Mouse (Mus musculus) neural tube, embryonic 11.5 days (tissue): ENCODE results near the gene Hapln1. TPM values are rescaled to one million over a fixed set of nuclear protein-coding genes. Genes with fewer than 3 reads are reported as not detected.

Experiments
- ATAC-seq: fragments of 200-750 bp; cut with Nextera tagmentation; 2 replicates; pipeline ENCODE4 v1.8.0; 2017; ENCODE audit warnings: moderate number of reproducible peaks, mild to moderate bottlenecking, moderate TSS enrichment, moderate library complexity; ENCODE audit not compliant: insufficient read depth, low FRiP score, low TSS enrichment
- DNase-seq: peaks from one replicate; pipeline ENCODE4 v3.0.0-alpha.2; 2015; ENCODE audit warnings: low spot score
- H3K27ac ChIP-seq: fragments of 300-500 bp; sonication (generic); 2 replicates; pipeline ENCODE4 v1.5.1; 2014; ENCODE audit warnings: low read depth, mild to moderate bottlenecking, low read length
- H3K27me3 ChIP-seq: fragments of 300-500 bp; sonication (generic); 2 replicates; pipeline ENCODE4 v1.6.1; 2014; ENCODE audit warnings: mild to moderate bottlenecking, low read length, mixed read lengths; ENCODE audit not compliant: control insufficient read depth, insufficient read depth
- H3K36me3 ChIP-seq: fragments of 300-500 bp; sonication (generic); 2 replicates; pipeline ENCODE4 v1.6.1; 2014; ENCODE audit warnings: mild to moderate bottlenecking, low read length, moderate library complexity, mixed read lengths; ENCODE audit not compliant: control insufficient read depth, insufficient read depth
- H3K4me1 ChIP-seq: fragments of 300-500 bp; sonication (generic); 2 replicates; pipeline ENCODE4 v1.6.1; 2014; ENCODE audit warnings: low read length, mixed read lengths; ENCODE audit not compliant: control insufficient read depth, insufficient read depth
- H3K4me2 ChIP-seq: fragments of 300-500 bp; sonication (generic); 2 replicates; pipeline ENCODE4 v1.6.1; 2014; ENCODE audit warnings: low read depth, mild to moderate bottlenecking, moderate library complexity
- H3K4me3 ChIP-seq: fragments of 300-500 bp; sonication (generic); 2 replicates; pipeline ENCODE4 v1.5.1; 2014; ENCODE audit warnings: low read depth, low read length
- H3K9ac ChIP-seq: fragments of 300-500 bp; sonication (generic); 2 replicates; pipeline ENCODE4 v1.6.1; 2014; ENCODE audit warnings: mild to moderate bottlenecking, low read length
- H3K9me3 ChIP-seq: fragments of 300-500 bp; sonication (generic); 2 replicates; pipeline ENCODE4 v1.6.1; 2016; ENCODE audit warnings: low read length; ENCODE audit not compliant: control insufficient read depth
- WGBS: fragments of 180-500 bp; shearing (Covaris S2); extraction: QIAGEN DNeasy Blood & Tissue Kit; methylation state at CpG from one replicate; pipeline ENCODE4 v1.1.7; 2014; 5-methylcytosine and 5-hydroxymethylcytosine counted together
- polyA plus RNA-seq: library from polyadenylated mRNA; unstranded; fragments of >200 nt; fragmentation: Nextera tagmentation; extraction: Ambion mirVana; gene quantifications from 2 replicates; pipeline ENCODE4 v1.2.1, GENCODE M21; 2014

The Hapln1 gene
- 13.4 and 15.1 TPM in 2 replicates for polyA plus RNA-seq

DNA sequence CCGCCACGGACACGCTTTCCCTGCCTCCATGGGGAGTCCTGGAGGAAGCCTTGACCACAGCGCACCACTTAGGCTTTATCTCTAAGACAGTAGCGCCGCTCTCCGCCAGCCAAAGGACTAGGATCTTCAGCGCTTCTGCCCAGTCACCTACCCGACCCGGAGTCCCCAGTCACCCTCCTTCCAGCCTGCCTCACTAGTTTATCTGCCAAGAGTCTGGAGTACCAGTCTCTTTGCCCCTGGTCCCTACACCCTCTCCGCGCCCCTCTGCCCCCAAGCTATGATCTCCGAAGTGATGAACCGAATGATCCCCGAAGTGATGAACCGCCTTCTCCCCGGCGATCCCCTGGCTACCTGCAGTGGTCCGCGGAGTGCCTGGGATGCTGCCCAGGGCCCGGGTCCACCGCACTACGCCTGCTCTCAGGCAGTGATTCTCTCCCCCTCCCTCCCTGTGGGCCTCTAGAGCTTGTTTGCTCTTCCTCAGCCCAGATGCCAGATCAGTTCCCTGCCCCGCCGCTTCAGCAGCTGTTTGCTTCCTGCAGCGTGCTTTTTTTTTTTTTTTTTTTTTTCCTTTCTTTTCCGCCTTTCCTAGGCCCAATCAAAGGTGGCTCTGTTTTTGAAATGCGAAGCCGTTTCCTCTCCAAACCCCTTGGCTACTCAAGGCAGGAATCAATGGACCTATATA is at the start of gene Hapln1:
Hapln1 (plus strand) TSS at position 592 of the 682 bp plus-strand sequence.
- Histone ChIP-seq H3K36me3 (no peaks in the 10 kb centered on the region), H3K27ac (no peak within 1 kb of the TSS)

DNA sequence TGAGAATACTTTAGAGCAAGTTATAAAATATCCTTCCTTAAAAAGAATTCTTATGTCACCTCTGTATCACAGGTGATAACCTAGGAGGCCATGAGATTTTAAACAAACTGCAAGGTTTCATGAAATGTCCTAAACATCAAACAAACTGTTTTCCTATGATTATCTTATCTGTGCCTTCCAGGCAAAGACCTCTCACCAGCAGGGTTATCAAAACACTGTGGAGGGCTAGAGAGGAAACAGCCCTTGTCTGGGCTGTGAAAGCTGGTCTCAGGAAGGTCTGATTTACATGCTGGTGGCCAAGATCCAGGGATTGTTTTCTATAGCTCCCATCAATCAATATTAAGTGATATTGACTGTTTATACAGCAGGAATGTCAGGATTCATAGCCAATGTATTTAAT is 46.4 kb upstream of the Hapln1 start:
- DNase-seq, result no peak
- Histone ChIP-seq H3K27me3 (no peaks in the 10 kb centered on the region), H3K36me3 (no peaks in the 10 kb centered on the region), H3K27ac (no peak overlapping the region), H3K4me3 (no peak overlapping the region), H3K4me1 (no peaks in the 10 kb centered on the region), H3K4me2 (no peak overlapping the region), H3K9me3 (no peaks in the 10 kb centered on the region), H3K9ac (no peak overlapping the region)
- ATAC-seq, result no peak

More for the DNA sequence above, at the start of gene Hapln1:
- under 1% methylated on average over 28 of the region's 29 CpGs for WGBS
- H3K4me3 ChIP-seq, result peak within 1 kb of the TSS; percentile 42
- peak within 1 kb of the TSS; percentile 75 for H3K4me2 ChIP-seq
- no peaks in the 10 kb centered on the region for H3K9me3 ChIP-seq
- peak; percentile 76 for DNase-seq
- no peaks in the 10 kb centered on the region for H3K27me3 ChIP-seq
- H3K9ac ChIP-seq, result peak within 1 kb of the TSS; percentile 49
- ATAC-seq, result peak; percentile 74
- no peaks in the 10 kb centered on the region for H3K4me1 ChIP-seq

GRCm38 (mm10) chr13:89493678-89494077 is 45.9 kb upstream of the Hapln1 start:
- WGBS, result 86% methylated on average over 6 of the region's 6 CpGs

GRCm38 (mm10) chr13:89496569-89496968 is 43.0 kb upstream of the Hapln1 start:
- WGBS, result 86% methylated on average over 2 of the region's 2 CpGs
- DNase-seq (no peak), ATAC-seq (no peak)
- Histone ChIP-seq H3K27me3 (no peaks in the 10 kb centered on the region), H3K27ac (no peak overlapping the region), H3K9ac (no peak overlapping the region), H3K4me3 (no peak overlapping the region), H3K9me3 (no peaks in the 10 kb centered on the region), H3K4me1 (no peaks in the 10 kb centered on the region), H3K4me2 (no peak overlapping the region), H3K36me3 (no peaks in the 10 kb centered on the region)

More at GRCm38 (mm10) chr13:89493678-89494077, 45.9 kb upstream of the Hapln1 start:
- no peak for ATAC-seq
- Histone ChIP-seq H3K4me2 (no peak overlapping the region), H3K27ac (no peak overlapping the region), H3K4me1 (no peaks in the 10 kb centered on the region), H3K9me3 (no peaks in the 10 kb centered on the region), H3K4me3 (no peak overlapping the region), H3K9ac (no peak overlapping the region), H3K27me3 (no peaks in the 10 kb centered on the region), H3K36me3 (no peaks in the 10 kb centered on the region)
- no peak for DNase-seq

GRCm38 (mm10) chr13:89499419-89499818 is 40.2 kb upstream of the Hapln1 start:
- 83% methylated on average over 1 of the region's 1 CpGs for WGBS
- Histone ChIP-seq H3K27me3 (no peaks in the 10 kb centered on the region), H3K36me3 (no peaks in the 10 kb centered on the region), H3K9me3 (no peaks in the 10 kb centered on the region), H3K4me3 (no peak overlapping the region), H3K4me1 (no peaks in the 10 kb centered on the region), H3K27ac (no peak overlapping the region), H3K9ac (no peak overlapping the region), H3K4me2 (no peak overlapping the region)
- DNase-seq, result no peak
- no peak for ATAC-seq

GRCm38 (mm10) chr13:89521507-89521908 is 18.1 kb upstream of the Hapln1 start:
- no peaks in the 10 kb centered on the region for H3K36me3 ChIP-seq
- no peak overlapping the region for H3K9ac ChIP-seq
- no peak for DNase-seq
- no peaks in the 10 kb centered on the region for H3K4me1 ChIP-seq
- H3K9me3 ChIP-seq, result no peaks in the 10 kb centered on the region
- no peak overlapping the region for H3K4me3 ChIP-seq
- ATAC-seq, result no peak
- no peaks in the 10 kb centered on the region for H3K27me3 ChIP-seq
- H3K27ac ChIP-seq, result no peak overlapping the region
- H3K4me2 ChIP-seq, result no peak overlapping the region

- H3K4me1 ChIP-seq, result no peaks in the 10 kb centered on the region
- no peak overlapping the region for H3K9ac ChIP-seq
- H3K36me3 ChIP-seq, result no peaks in the 10 kb centered on the region
- no peak overlapping the region for H3K27ac ChIP-seq
- no peaks in the 10 kb centered on the region for H3K9me3 ChIP-seq
- no peak overlapping the region for H3K4me3 ChIP-seq
- no peak for ATAC-seq
- no peaks in the 10 kb centered on the region for H3K27me3 ChIP-seq
- 12% methylated on average over 1 of the region's 1 CpGs for WGBS
- no peak overlapping the region for H3K4me2 ChIP-seq
- no peak for DNase-seq
Observed at GRCm38 (mm10) chr13:89528716-89529115, 10.9 kb upstream of the Hapln1 start.

DNA sequence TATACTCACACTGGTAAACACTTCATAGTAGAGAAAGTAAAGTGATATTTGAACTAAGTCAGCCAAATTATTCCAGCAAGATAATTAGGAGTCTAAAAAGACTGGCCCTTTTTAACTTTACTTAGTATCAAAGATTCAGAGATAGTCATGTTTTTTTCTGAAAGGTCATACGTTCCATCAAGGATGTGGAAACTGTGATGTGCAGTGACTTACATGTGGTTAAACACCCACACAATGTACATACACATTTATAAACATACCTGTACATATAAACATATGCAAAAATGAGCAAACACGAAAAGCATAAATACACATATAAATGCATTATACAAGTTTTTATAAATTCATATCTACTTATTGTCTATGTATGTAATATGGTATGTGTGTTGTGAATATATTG is 9.2 kb upstream of the Hapln1 start:
- ATAC-seq, result no peak
- Histone ChIP-seq H3K9ac (no peak overlapping the region), H3K4me2 (no peak overlapping the region), H3K9me3 (no peaks in the 10 kb centered on the region), H3K27me3 (no peaks in the 10 kb centered on the region), H3K36me3 (no peaks in the 10 kb centered on the region), H3K4me1 (no peaks in the 10 kb centered on the region), H3K4me3 (no peak overlapping the region), H3K27ac (no peak overlapping the region)
- no peak for DNase-seq
- WGBS, result 88% methylated on average over 2 of the region's 2 CpGs

DNA sequence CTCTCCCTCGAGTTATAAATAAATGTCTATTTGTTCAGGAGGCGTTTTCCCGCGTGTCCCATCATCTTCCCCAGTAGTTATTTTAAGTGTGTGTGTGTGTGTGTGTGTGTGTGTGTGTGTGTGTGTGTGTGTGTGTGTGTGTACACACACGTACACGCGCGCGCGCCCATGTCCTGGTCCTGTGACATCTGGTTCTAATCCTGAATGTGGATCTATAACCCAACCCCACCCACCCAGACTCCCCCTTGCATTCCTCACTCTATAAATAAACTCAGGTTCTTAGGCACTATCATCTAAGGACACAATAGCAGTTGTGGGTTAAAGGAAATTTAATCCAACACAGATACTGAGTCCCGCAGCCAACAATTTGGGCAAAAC is 280 bp downstream of the Hapln1 start:
- peak overlapping the region; percentile 42; the same call in 1 of the 2 replicates for H3K4me3 ChIP-seq
- no peaks in the 10 kb centered on the region for H3K9me3 ChIP-seq
- H3K27ac ChIP-seq, result no peak overlapping the region
- no peaks in the 10 kb centered on the region for H3K36me3 ChIP-seq
- H3K9ac ChIP-seq, result no peak overlapping the region
- DNase-seq (peak; percentile 17), ATAC-seq (no peak)
- H3K27me3 ChIP-seq, result no peaks in the 10 kb centered on the region
- peak overlapping the region; percentile 75 for H3K4me2 ChIP-seq
- H3K4me1 ChIP-seq, result no peaks in the 10 kb centered on the region
- 32% methylated on average over 11 of the region's 11 CpGs for WGBS
